Mouse (Mus musculus): ENCODE data around the gene Mbtps2. TPM values are rescaled to one million over a fixed set of nuclear protein-coding genes. Genes with fewer than 3 reads are reported as not detected.

Gene Mbtps2
- total and polyA plus RNA-seq, 3 experiments: 5.8 to 30.2 (median 12.4) TPM

- peaks cover 0 to 16% of the 10 kb centered on the region in 2 experiments for H3K36me3 ChIP-seq (replicated peaks in 1 of 2; ENCODE audit: control insufficient read depth in 1 of 2, insufficient read depth in 1 of 2, low read length in 1 of 2)
- no peak overlapping the region for H3K9ac ChIP-seq (ENCODE audit: insufficient read depth, low read depth)
- H3K9me3 ChIP-seq (replicated peaks; ENCODE audit: low read length): peaks cover 3% of the 10 kb centered on the region
- peaks cover 69% of the 10 kb centered on the region for H3K79me2 ChIP-seq (replicated peaks; ENCODE audit: control insufficient read depth, extremely low read depth, insufficient read depth, poor library complexity, severe bottlenecking)
- dilution Hi-C loops (cut with MboI; ENCODE audit: extremely low pct_ligation_motif_present, extremely low pct_unique_long_range_greater_than_20kb, low sequenced_read_pairs): no loop called here
- peaks cover 0 to 26% of the 10 kb centered on the region in 2 experiments; a peak in 2 of 4 replicates for H3K4me1 ChIP-seq (ENCODE audit: control insufficient read depth in 1 of 2, insufficient read depth in 2 of 2)
- no peak overlapping the region for H3K27ac ChIP-seq (ENCODE audit: insufficient read depth, low read depth)
- in situ Hi-C loops (cut with MboI; ENCODE audit: low pct_ligation_motif_present, low pct_unique_long_range_greater_than_20kb, low sequenced_read_pairs): no loop called here
- no peak for DNase-seq (ENCODE audit: extremely low read depth)
- TF ChIP-seq CTCF (conservative IDR thresholded peaks at IDR 0.05 in 1 of 2, IDR thresholded peaks at IDR 0.05 in 1 of 2; ENCODE audit: low read depth in 2 of 2, low read length in 2 of 2) (no peak), NRF1 (IDR thresholded peaks at IDR 0.05; ENCODE audit: low read depth, low read length) (no peak), BHLHE40 (IDR thresholded peaks at IDR 0.05; ENCODE audit: low read depth, low read length) (no peak), HCFC1 (IDR thresholded peaks at IDR 0.05; ENCODE audit: low read depth, low read length) (no peak), CHD1 (IDR thresholded peaks at IDR 0.05; ENCODE audit: low read depth, low read length) (no peak)
- H3K4me3 ChIP-seq (replicated peaks in 1 of 3; ENCODE audit: low read depth in 2 of 3, low read length in 2 of 3, poor library complexity in 1 of 3): no peak overlapping the region
- no peaks in the 10 kb centered on the region for H3K27me3 ChIP-seq (replicated peaks)
- no peak overlapping the region for H3K4me2 ChIP-seq (ENCODE audit: insufficient read depth, low read depth, poor library complexity, severe bottlenecking)
Observed at GRCm38 (mm10) chrX:157488831-157489230, 109.7 kb downstream of the Mbtps2 start.

GRCm38 (mm10) chrX:157486765-157487164 is 111.8 kb downstream of the Mbtps2 start:
- Histone ChIP-seq H3K9me3 (replicated peaks; ENCODE audit: low read length) (peaks cover 3% of the 10 kb centered on the region), H3K9ac (ENCODE audit: insufficient read depth, low read depth) (no peak overlapping the region), H3K27me3 (replicated peaks) (no peaks in the 10 kb centered on the region), H3K36me3 (replicated peaks in 1 of 2; ENCODE audit: control insufficient read depth in 1 of 2, insufficient read depth in 1 of 2, low read length in 1 of 2) (peaks cover 0 to 16% of the 10 kb centered on the region in 2 experiments), H3K4me2 (ENCODE audit: insufficient read depth, low read depth, poor library complexity, severe bottlenecking) (no peak overlapping the region), H3K79me2 (replicated peaks; ENCODE audit: control insufficient read depth, extremely low read depth, insufficient read depth, poor library complexity, severe bottlenecking) (peaks cover 86% of the 10 kb centered on the region), H3K27ac (ENCODE audit: insufficient read depth, low read depth) (no peak overlapping the region), H3K4me1 (ENCODE audit: control insufficient read depth in 1 of 2, insufficient read depth in 2 of 2) (peaks cover 0 to 39% of the 10 kb centered on the region in 2 experiments; a peak in 2 of 4 replicates), H3K4me3 (replicated peaks in 1 of 3; ENCODE audit: low read depth in 2 of 3, low read length in 2 of 3, poor library complexity in 1 of 3) (no peak overlapping the region)
- in situ Hi-C loops (cut with MboI; ENCODE audit: low pct_ligation_motif_present, low pct_unique_long_range_greater_than_20kb, low sequenced_read_pairs) (no loop called here), dilution Hi-C loops (cut with MboI; ENCODE audit: extremely low pct_ligation_motif_present, extremely low pct_unique_long_range_greater_than_20kb, low sequenced_read_pairs) (no loop called here)
- DNase-seq (ENCODE audit: extremely low read depth): no peak
- TF ChIP-seq ZKSCAN1 (IDR thresholded peaks at IDR 0.05; ENCODE audit: borderline replicate concordance, low read depth, low read length): no peak
- peak in 1 of 2 experiments; percentile 15; a peak in 2 of 4 replicates for TF ChIP-seq CTCF (conservative IDR thresholded peaks at IDR 0.05 in 1 of 2, IDR thresholded peaks at IDR 0.05 in 1 of 2; ENCODE audit: low read depth in 2 of 2, low read length in 2 of 2)

Other genes with a start within 250 kb of the Mbtps2 start
- 0.08 and 0.17 TPM in 2 replicates for gene Phex, start 183.4 kb downstream of the Mbtps2 start, total RNA-seq (2012; rRNA removed)
- gene Phex, start 183.4 kb downstream of the Mbtps2 start, total RNA-seq (2014; rRNA removed): 0.04 and 0.07 TPM in 2 replicates
- 0.07 and 0.09 TPM in 2 replicates for gene Phex, start 183.4 kb downstream of the Mbtps2 start, polyA plus RNA-seq (2012; ENCODE audit: insufficient read length, low read depth)
- gene Sms, start 106.4 kb downstream of the Mbtps2 start, total RNA-seq (2012; rRNA removed): 90.4 and 102 TPM in 2 replicates
- gene Sms, start 106.4 kb downstream of the Mbtps2 start, total RNA-seq (2014; rRNA removed): 258 and 279 TPM in 2 replicates
- gene Sms, start 106.4 kb downstream of the Mbtps2 start, polyA plus RNA-seq (2012; ENCODE audit: insufficient read length, low read depth): 180 and 187 TPM in 2 replicates
- 1.8 TPM in 2 replicates for gene Yy2, start 29.7 kb downstream of the Mbtps2 start, total RNA-seq (2012; rRNA removed)
- 7.2 and 7.5 TPM in 2 replicates for gene Yy2, start 29.7 kb downstream of the Mbtps2 start, total RNA-seq (2014; rRNA removed)
- gene Yy2, start 29.7 kb downstream of the Mbtps2 start, polyA plus RNA-seq (2012; ENCODE audit: insufficient read length, low read depth): 0.40 TPM in 1 of 2 replicates, not detected in the other
- gene Smpx, start 100.2 kb upstream of the Mbtps2 start, total RNA-seq (2012; rRNA removed): not detected in 2 replicates
- gene Smpx, start 100.2 kb upstream of the Mbtps2 start, total RNA-seq (2014; rRNA removed): not detected in 2 replicates
- gene Smpx, start 100.2 kb upstream of the Mbtps2 start, polyA plus RNA-seq (2012; ENCODE audit: insufficient read length, low read depth): not detected in 2 replicates
- gene Klhl34, start 219.7 kb upstream of the Mbtps2 start, total RNA-seq (2012; rRNA removed): not detected in 2 replicates
- not detected in 2 replicates for gene Klhl34, start 219.7 kb upstream of the Mbtps2 start, total RNA-seq (2014; rRNA removed)
- gene Klhl34, start 219.7 kb upstream of the Mbtps2 start, polyA plus RNA-seq (2012; ENCODE audit: insufficient read length, low read depth): not detected in 2 replicates